Mouse (Mus musculus) hindbrain, embryonic 15.5 days (tissue): ENCODE data around the gene Exoc4. TPM values are rescaled to one million over a fixed set of nuclear protein-coding genes. Genes with fewer than 3 reads are reported as not detected.
A peak's percentile ranks its signal among the peaks of the same experiment; 100 is the strongest.

ENCODE experiments used
- ATAC-seq: fragments of 200-750 bp; cut with Nextera tagmentation; 2 replicates; pipeline ENCODE4 v1.8.0; 2017; ENCODE audit warnings: low read depth, moderate number of reproducible peaks, moderate TSS enrichment; ENCODE audit not compliant: low FRiP score
- H3K27ac ChIP-seq: fragments of 300-500 bp; sonication (generic); replicated peaks from 2 replicates; pipeline ENCODE4 v1.5.1; 2015; ENCODE audit warnings: mild to moderate bottlenecking, inconsistent platforms
- H3K27me3 ChIP-seq: fragments of 300-500 bp; sonication (generic); 2 replicates; pipeline ENCODE4 v1.6.1; 2015; ENCODE audit warnings: control low read depth, inconsistent platforms
- H3K36me3 ChIP-seq: fragments of 300-500 bp; sonication (generic); 2 replicates; pipeline ENCODE4 v1.6.1; 2015; ENCODE audit warnings: control low read depth, inconsistent platforms
- H3K4me1 ChIP-seq: fragments of 300-500 bp; sonication (generic); replicated peaks from 2 replicates; pipeline ENCODE4 v1.6.1; 2015; ENCODE audit warnings: control low read depth, inconsistent platforms
- H3K4me2 ChIP-seq: fragments of 300-500 bp; sonication (generic); 2 replicates; pipeline ENCODE4 v1.6.1; 2015; ENCODE audit warnings: moderate library complexity, mild to moderate bottlenecking, inconsistent platforms
- H3K4me3 ChIP-seq: fragments of 300-500 bp; sonication (generic); 2 replicates; pipeline ENCODE4 v1.5.1; 2015; ENCODE audit warnings: mild to moderate bottlenecking, inconsistent platforms
- H3K9ac ChIP-seq: fragments of 300-500 bp; sonication (generic); 2 replicates; pipeline ENCODE4 v1.6.1; 2015; ENCODE audit warnings: inconsistent platforms
- H3K9me3 ChIP-seq: fragments of 300-500 bp; sonication (generic); 2 replicates; pipeline ENCODE4 v1.6.1; 2016; ENCODE audit warnings: control low read depth, inconsistent platforms
- WGBS: fragments of 180-500 bp; shearing (Covaris S2); methylation state at CpG from one replicate; pipeline ENCODE4 v1.1.7; 2015; 5-methylcytosine and 5-hydroxymethylcytosine counted together
- polyA plus RNA-seq: library from polyadenylated mRNA; unstranded; fragments of >200 nt; fragmentation: Nextera tagmentation; extraction: Ambion mirVana; gene quantifications from 2 replicates; pipeline ENCODE4 v1.2.1, GENCODE M21; 2015

Gene Exoc4
- polyA plus RNA-seq, 1 experiment from 2014 or later, result 49.6 TPM

- no peaks in the 10 kb centered on the region for H3K36me3 ChIP-seq
- 54% methylated on average over 2 of the region's 2 CpGs for WGBS
- H3K4me1 ChIP-seq, result peaks cover 12% of the 10 kb centered on the region; the same call in 1 of the 2 replicates
- H3K9me3 ChIP-seq, result no peaks in the 10 kb centered on the region
- no peak overlapping the region for H3K27ac ChIP-seq
- H3K4me2 ChIP-seq, result no peak overlapping the region
- ATAC-seq, result no peak
- no peak overlapping the region for H3K4me3 ChIP-seq
- no peaks in the 10 kb centered on the region for H3K27me3 ChIP-seq
- no peak overlapping the region for H3K9ac ChIP-seq
These were observed 483.3 kb downstream of the Exoc4 start for GRCm38 (mm10) chr6:33732214-33732613.

GRCm38 (mm10) chr6:33733602-33734001, 484.7 kb downstream of the Exoc4 start:
- no peak overlapping the region for H3K4me3 ChIP-seq
- H3K4me1 ChIP-seq, result peaks cover 10% of the 10 kb centered on the region; the same call in 1 of the 2 replicates
- H3K9me3 ChIP-seq, result no peaks in the 10 kb centered on the region
- H3K9ac ChIP-seq, result no peak overlapping the region
- no peak overlapping the region for H3K4me2 ChIP-seq
- H3K27ac ChIP-seq, result 0 out of 2 replicates have a peak overlapping the region, but pooled peaks have one; percentile 10
- H3K27me3 ChIP-seq, result no peaks in the 10 kb centered on the region
- no peaks in the 10 kb centered on the region for H3K36me3 ChIP-seq
- ATAC-seq, result no peak

GRCm38 (mm10) chr6:33734032-33734431, 485.1 kb downstream of the Exoc4 start:
- Histone ChIP-seq H3K9ac (no peak overlapping the region), H3K27ac (peak overlapping the region; percentile 3; the same call in 1 of the 2 replicates), H3K4me1 (peaks cover 14% of the 10 kb centered on the region), H3K4me3 (no peak overlapping the region), H3K27me3 (no peaks in the 10 kb centered on the region), H3K36me3 (no peaks in the 10 kb centered on the region), H3K4me2 (no peak overlapping the region), H3K9me3 (no peaks in the 10 kb centered on the region)
- no peak for ATAC-seq
- 61% methylated on average over 3 of the region's 3 CpGs for WGBS

- no peak overlapping the region for H3K4me2 ChIP-seq
- no peak overlapping the region for H3K4me3 ChIP-seq
- no peaks in the 10 kb centered on the region for H3K27me3 ChIP-seq
- H3K9ac ChIP-seq, result no peak overlapping the region
- H3K27ac ChIP-seq, result peak overlapping the region; percentile 75
- H3K4me1 ChIP-seq, result peaks cover 16% of the 10 kb centered on the region
- H3K9me3 ChIP-seq, result no peaks in the 10 kb centered on the region
- ATAC-seq, result no peak
- WGBS, result 17% methylated on average over 3 of the region's 3 CpGs
- H3K36me3 ChIP-seq, result no peaks in the 10 kb centered on the region
These were observed 490.0 kb downstream of the Exoc4 start for GRCm38 (mm10) chr6:33738857-33739291.

- no peak for ATAC-seq
- 23% methylated on average over 4 of the region's 4 CpGs for WGBS
- no peaks in the 10 kb centered on the region for H3K27me3 ChIP-seq
These were observed 490.4 kb downstream of the Exoc4 start for GRCm38 (mm10) chr6:33739304-33739703.

GRCm38 (mm10) chr6:33755976-33756375, 507.1 kb downstream of the Exoc4 start:
- H3K9ac ChIP-seq, result no peak overlapping the region
- H3K4me3 ChIP-seq, result no peak overlapping the region
- no peak overlapping the region for H3K4me2 ChIP-seq
- ATAC-seq, result no peak
- no peaks in the 10 kb centered on the region for H3K4me1 ChIP-seq
- H3K27ac ChIP-seq, result no peak overlapping the region
- no peaks in the 10 kb centered on the region for H3K27me3 ChIP-seq
- H3K36me3 ChIP-seq, result no peaks in the 10 kb centered on the region
- no peaks in the 10 kb centered on the region for H3K9me3 ChIP-seq
- 90% methylated on average over 5 of the region's 5 CpGs for WGBS

More at GRCm38 (mm10) chr6:33739304-33739703, 490.4 kb downstream of the Exoc4 start:
- Histone ChIP-seq H3K9me3 (no peaks in the 10 kb centered on the region), H3K9ac (no peak overlapping the region), H3K36me3 (no peaks in the 10 kb centered on the region), H3K4me1 (peaks cover 13% of the 10 kb centered on the region), H3K27ac (peak overlapping the region; percentile 75), H3K4me3 (no peak overlapping the region), H3K4me2 (no peak overlapping the region)

GRCm38 (mm10) chr6:33761557-33761956, 512.7 kb downstream of the Exoc4 start:
- no peak for ATAC-seq
- Histone ChIP-seq H3K36me3 (no peaks in the 10 kb centered on the region), H3K27ac (no peak overlapping the region), H3K4me1 (peaks cover 10% of the 10 kb centered on the region), H3K4me2 (no peak overlapping the region), H3K27me3 (no peaks in the 10 kb centered on the region), H3K9me3 (no peaks in the 10 kb centered on the region), H3K9ac (no peak overlapping the region), H3K4me3 (no peak overlapping the region)

- no peak for ATAC-seq
- no peaks in the 10 kb centered on the region for H3K36me3 ChIP-seq
- H3K4me1 ChIP-seq, result peaks cover 10% of the 10 kb centered on the region
- H3K9me3 ChIP-seq, result no peaks in the 10 kb centered on the region
- H3K27me3 ChIP-seq, result no peaks in the 10 kb centered on the region
- 84% methylated on average over 4 of the region's 4 CpGs for WGBS
- no peak overlapping the region for H3K4me2 ChIP-seq
- H3K27ac ChIP-seq, result no peak overlapping the region
- H3K9ac ChIP-seq, result no peak overlapping the region
- H3K4me3 ChIP-seq, result no peak overlapping the region
These were observed 514.4 kb downstream of the Exoc4 start for GRCm38 (mm10) chr6:33763245-33763644.

- Histone ChIP-seq H3K9me3 (no peaks in the 10 kb centered on the region), H3K27me3 (no peaks in the 10 kb centered on the region), H3K4me2 (no peak overlapping the region), H3K36me3 (no peaks in the 10 kb centered on the region), H3K27ac (no peak overlapping the region), H3K9ac (no peak overlapping the region), H3K4me3 (no peak overlapping the region), H3K4me1 (peaks cover 10% of the 10 kb centered on the region)
- 34% methylated on average over 3 of the region's 3 CpGs for WGBS
- no peak for ATAC-seq
These were observed 515.1 kb downstream of the Exoc4 start for GRCm38 (mm10) chr6:33763970-33764369.

GRCm38 (mm10) chr6:33769251-33769650, 520.4 kb downstream of the Exoc4 start:
- Histone ChIP-seq H3K4me2 (no peak overlapping the region), H3K9me3 (no peaks in the 10 kb centered on the region), H3K9ac (no peak overlapping the region), H3K27me3 (no peaks in the 10 kb centered on the region), H3K27ac (no peak overlapping the region), H3K4me1 (peaks cover 3% of the 10 kb centered on the region; the same call in 1 of the 2 replicates), H3K4me3 (no peak overlapping the region), H3K36me3 (no peaks in the 10 kb centered on the region)
- ATAC-seq, result no peak
- 72% methylated on average over 3 of the region's 3 CpGs for WGBS

- H3K4me1 ChIP-seq, result no peaks in the 10 kb centered on the region
- ATAC-seq, result no peak
- no peaks in the 10 kb centered on the region for H3K9me3 ChIP-seq
- H3K36me3 ChIP-seq, result no peaks in the 10 kb centered on the region
- 54% methylated on average over 2 of the region's 2 CpGs for WGBS
- no peak overlapping the region for H3K4me3 ChIP-seq
- H3K27me3 ChIP-seq, result no peaks in the 10 kb centered on the region
- H3K27ac ChIP-seq, result no peak overlapping the region
- H3K9ac ChIP-seq, result no peak overlapping the region
- no peak overlapping the region for H3K4me2 ChIP-seq
These were observed 521.1 kb downstream of the Exoc4 start for GRCm38 (mm10) chr6:33770021-33770420.

- H3K4me3 ChIP-seq, result no peak overlapping the region
- no peak overlapping the region for H3K9ac ChIP-seq
- WGBS, result 64% methylated on average over 9 of the region's 9 CpGs
- ATAC-seq, result no peak
- no peak overlapping the region for H3K4me2 ChIP-seq
- no peaks in the 10 kb centered on the region for H3K4me1 ChIP-seq
- H3K36me3 ChIP-seq, result no peaks in the 10 kb centered on the region
- H3K27ac ChIP-seq, result no peak overlapping the region
- H3K9me3 ChIP-seq, result no peaks in the 10 kb centered on the region
- H3K27me3 ChIP-seq, result no peaks in the 10 kb centered on the region
These were observed 523.8 kb downstream of the Exoc4 start for GRCm38 (mm10) chr6:33772551-33773315.

- H3K4me2 ChIP-seq, result no peak overlapping the region
- no peaks in the 10 kb centered on the region for H3K36me3 ChIP-seq
- H3K27ac ChIP-seq, result no peak overlapping the region
- no peak for ATAC-seq
- no peak overlapping the region for H3K9ac ChIP-seq
- no peaks in the 10 kb centered on the region for H3K9me3 ChIP-seq
- H3K27me3 ChIP-seq, result no peaks in the 10 kb centered on the region
- 89% methylated on average over 2 of the region's 2 CpGs for WGBS
- no peak overlapping the region for H3K4me3 ChIP-seq
- no peaks in the 10 kb centered on the region for H3K4me1 ChIP-seq
These were observed 543.7 kb downstream of the Exoc4 start for GRCm38 (mm10) chr6:33792604-33793003.
